Mouse (Mus musculus) kidney, adult 8-10 months (tissue): ENCODE results near the gene Hoxa7.

ENCODE experiments used
- DNase-seq, 2 experiments: peaks; one replicate each; pipeline ENCODE4 v3.0.0; 2022

Hoxa7 gene

GRCm38 (mm10) chr6:52252775-52253376, 31.2 kb upstream of the Hoxa7 start:
- DNase-seq = no peak

DNA sequence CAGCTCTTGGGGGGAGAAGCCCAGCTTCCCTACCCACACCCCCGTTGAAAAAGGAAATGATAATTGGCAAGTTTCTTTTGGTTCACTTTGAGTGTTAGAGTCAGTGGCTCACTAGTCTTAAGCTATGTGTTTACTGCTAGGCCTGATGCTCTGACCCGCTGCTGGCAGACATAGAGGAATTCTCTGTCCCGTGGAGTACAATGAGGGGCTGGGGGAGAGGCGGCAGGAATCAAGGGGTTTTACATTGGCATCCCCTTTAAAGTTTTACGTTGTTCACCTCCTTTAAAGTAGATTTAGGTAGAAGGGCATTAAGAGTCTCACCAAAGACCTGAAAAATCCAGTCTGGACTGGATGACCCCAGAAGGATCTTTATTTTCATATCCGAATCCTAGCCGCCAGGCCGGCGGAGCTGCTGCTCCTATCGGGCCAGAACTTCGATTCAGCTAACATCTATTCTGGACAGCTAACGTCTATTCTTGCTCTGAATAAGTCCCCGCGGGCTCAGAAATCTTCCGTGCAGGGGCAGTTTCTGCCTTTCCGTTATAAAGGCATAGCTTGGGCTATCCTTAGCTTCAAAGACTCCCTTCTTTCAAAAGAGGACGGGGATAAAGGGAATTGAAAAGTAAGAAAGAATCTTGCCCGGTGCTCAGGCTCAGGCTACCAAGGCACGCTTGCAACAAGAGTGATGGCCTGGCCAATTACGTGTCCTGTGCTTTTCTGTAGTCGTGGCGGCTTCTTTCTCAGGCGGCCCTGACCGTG, 30.5 kb upstream of the Hoxa7 start:
- no peak for DNase-seq

DNA sequence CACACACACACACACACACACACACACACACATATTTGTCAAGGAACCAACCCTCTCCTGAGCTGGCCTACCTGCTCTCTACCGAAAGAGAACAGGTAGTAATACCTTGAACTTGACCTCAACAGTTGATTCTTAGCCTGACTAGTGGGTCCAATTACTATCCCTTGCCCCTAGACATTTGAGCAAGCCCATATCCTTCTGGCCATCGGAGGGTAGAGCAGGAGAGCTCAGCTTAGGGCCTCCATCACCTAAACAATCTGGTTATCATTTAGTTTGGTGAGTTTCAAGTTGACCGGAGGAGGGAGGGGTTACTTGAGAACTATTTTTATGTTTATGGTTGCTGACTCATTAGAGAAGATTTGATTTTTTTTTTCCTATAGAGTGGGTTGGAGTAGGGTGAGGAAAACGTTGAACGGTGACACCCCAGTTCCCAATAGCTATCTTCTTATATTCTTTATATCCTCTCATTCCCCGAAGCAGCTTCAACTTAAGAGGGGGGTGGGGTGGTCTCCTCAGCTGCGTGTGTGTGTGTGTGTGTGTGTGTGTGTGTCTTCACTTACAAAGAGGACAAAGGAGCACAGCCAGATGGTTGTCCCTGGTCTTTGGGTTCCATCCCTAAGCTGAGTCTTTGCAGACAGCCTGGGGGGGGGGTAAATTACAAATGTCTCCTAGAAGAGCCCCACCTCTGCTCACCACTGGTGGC, 29.7 kb upstream of the Hoxa7 start:
- no peak for DNase-seq

- no peak for DNase-seq
Observed at GRCm38 (mm10) chr6:52249826-52250225, 28.2 kb upstream of the Hoxa7 start.

- DNase-seq = no peak
Observed at GRCm38 (mm10) chr6:52249415-52249738, 27.7 kb upstream of the Hoxa7 start.

DNA sequence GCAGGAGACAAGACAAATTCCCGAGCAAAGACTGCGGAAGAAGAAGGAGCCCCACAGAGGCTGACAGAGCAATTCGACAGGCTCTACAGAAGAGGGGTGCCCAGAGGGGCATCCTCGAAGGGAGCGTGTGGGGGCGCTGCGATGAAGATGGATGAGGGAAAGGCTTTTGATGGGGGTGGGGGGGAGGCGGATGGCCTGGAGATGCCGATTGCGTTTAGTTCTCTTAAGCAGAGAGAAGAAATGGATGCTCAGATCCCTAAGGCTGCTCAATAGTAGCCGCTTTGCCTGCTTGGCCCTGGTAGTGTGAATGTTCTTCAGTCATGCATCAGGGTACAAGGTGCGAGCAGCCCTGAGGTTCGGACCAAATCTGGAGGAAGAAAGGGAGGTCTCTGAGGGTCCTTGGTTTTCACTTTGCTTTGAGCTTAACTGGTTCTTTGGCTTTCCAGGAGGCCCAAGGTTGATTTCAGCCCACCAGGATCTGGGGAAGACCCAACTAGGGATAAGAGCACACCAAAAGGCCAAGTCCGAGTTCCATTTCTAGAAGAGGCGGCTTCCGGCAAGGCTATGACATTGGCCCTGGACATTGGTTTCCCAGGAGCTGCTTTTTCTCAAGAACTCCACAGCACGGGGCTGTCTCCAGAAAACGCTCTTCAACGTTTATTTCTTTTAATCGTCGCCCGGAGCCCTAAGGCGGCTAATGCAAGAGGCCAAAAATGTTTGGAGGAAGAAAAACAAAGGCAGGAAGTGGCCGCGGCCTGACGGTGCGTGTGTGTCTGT, 27.2 kb upstream of the Hoxa7 start:
- DNase-seq = no peak

DNA sequence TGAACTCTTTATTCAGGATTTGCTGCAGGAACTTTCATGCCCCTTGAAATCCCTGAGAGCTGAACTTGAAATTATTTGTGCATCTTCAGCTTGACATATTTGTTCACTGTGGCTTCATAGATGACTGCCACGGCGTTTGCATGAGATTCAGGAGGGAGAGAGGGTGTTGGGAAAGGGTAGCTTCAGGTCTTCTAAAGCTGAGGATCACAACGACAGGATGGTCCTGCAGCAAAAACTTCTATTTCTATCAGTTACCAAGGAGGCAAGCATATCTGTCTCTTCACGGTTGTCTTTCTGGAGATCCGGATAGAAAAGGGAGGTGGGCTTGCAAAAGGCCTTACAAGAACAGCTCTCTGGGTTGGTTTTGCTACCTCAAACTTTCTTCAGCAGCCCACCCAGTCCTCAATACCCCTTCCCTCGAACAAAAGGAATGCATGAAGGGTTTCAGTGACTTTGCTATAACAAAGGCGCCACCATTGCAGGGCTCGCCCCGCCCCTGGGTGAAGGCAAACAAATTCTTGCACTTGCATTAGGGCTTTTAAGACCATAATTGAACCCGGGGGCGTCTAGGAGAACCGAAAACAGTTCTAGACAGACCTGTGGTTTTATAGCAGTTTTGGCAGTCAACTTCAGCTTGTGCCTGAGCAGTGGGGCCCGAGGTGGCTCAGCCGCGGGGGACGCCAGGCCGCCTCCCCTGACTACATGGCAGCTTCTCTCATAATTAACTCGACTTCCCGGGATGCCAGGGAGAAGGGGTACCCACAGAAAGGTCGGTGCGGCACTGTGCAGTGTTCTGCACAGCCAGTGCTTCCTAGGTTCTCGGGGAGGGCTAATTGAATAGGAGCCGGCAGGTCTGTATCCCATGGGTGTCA, 26.3 kb upstream of the Hoxa7 start:
- no peak for DNase-seq

GRCm38 (mm10) chr6:52246916-52247315, 25.3 kb upstream of the Hoxa7 start:
- no peak for DNase-seq

DNA sequence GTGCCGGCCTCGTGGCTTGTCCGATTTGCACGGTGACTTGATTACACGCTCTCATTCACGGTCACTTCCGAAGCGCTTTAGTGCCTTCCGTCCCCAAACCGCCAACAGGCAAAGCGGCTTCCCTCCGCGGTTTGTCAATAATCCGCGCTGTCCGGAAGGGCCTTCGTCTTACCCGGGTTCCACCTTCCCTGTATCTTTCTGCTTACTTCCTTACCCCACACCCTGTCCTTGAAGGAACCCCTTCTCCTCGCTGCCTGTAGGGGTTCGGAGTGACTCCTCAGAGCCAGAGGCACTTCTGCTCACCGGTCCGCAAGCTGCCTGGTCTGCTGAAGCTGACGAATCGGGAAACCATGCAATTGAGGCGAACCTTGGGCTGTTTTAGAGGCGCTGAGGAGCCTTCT, 24.7 kb upstream of the Hoxa7 start:
- no peak for DNase-seq

DNA sequence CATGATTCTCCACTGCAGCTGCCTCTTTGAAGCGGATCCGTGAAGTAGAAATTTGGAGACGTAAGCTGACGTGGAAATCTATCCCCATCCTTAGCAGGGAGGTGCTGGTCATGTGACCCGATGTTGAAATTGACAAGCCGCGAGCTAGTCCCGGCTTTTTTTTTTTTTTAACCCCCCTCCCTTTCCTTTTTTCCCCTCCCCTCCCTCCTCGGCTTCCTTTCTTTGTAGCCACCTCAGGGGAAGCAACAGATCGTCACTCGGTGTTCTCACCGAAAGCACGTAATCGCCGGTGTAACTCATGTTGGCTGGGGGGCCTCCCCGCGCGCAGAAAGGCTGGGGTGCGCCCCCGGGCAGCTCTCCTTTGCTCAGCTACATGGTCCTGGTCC, 24.1 kb upstream of the Hoxa7 start, which contains the start of gene Hoxa11:
TSS of gene Hoxa11 (minus strand) at position 54 of the 386 bp plus-strand sequence.
- no peak for DNase-seq

GRCm38 (mm10) chr6:52245040-52245756, 23.5 kb upstream of the Hoxa7 start:
- no peak for DNase-seq

- DNase-seq = no peak
Observed at GRCm38 (mm10) chr6:52244471-52245039, 22.9 kb upstream of the Hoxa7 start.

DNA sequence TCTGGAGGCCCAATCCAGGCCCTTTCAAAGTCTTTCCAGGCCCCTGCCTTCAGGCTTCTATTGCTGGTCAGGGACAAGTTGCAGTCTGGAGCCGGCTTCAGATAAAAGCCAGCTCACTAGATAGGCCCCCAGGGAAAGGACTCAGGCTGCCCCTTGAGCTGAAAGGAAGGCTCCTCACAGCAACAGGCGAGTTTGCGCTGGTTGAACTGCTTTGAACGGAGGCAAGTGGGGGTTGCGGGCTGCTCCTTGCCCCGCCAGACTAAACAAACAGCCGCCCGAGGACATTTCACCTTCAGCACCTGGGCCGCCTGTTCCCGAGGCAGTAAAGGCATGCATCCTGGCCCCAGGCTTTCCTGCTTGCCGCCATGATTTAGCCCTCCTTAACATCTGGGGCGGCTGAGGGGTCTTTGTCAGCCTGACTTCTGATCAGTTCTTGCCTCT, 22.0 kb upstream of the Hoxa7 start:
- no peak for DNase-seq

- no peak for DNase-seq
Observed at GRCm38 (mm10) chr6:52242801-52243332, 21.2 kb upstream of the Hoxa7 start.

DNA sequence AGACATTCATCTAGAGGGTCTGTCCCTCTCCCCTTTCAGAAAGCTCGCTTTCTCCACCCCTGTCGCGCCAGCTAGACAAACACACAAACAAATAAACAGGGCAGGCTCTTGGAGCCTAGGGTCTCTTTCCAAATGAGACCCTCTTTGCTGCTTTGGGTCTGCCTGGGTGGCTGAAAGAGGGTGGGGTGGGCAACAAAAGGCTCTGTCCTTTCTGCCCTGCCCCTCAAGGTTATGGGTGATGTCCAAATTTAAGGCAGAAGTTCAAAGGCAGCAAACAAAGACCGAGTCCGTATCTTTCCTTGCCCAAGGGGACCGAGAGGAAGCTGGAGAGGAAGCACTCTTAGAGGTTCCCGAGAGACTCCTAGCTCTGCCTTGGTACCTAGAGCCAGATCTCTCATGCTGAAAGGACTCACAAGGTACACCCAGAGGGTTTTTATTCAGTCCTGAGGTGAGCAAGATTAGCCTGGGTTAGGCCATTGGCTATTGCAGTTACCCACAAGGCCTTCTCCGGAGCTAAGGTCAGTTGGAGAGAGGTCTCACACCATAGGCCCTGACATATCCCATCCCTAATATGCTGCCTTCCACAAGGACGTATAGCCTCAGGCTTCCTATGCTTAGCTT, 19.5 kb upstream of the Hoxa7 start:
- DNase-seq = no peak

DNA sequence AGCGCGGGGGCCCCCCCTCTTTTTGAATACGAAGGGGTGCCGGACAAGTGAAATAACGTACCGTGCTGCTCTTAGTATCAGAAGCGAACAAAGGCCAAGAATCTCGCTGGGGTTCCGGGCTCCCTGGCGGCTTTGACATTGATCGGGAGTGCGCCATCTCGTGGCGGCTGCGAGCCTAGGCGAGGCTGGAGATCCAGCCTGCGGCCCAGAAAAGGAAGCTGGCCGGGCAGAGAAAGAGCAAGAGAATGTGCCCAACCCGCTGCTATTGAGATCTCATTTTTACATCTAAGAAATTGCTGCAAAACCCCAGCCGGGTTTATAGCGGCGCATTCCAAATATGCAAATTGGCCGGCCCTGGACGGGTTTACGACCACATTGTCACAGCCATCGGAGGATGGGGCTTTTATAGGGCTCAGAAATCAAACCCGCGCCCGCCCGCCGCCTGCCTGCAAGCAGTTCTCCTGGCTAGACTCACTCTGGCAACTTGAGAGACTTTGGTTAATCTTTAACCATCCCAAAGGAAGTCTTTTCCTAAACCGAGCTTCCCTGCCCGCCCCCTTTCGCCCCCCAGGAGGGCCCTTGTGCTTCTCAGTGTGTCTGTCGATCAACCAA, 18.8 kb upstream of the Hoxa7 start, which contains the start of gene Hoxa10:
TSS of gene Hoxa10 (minus strand) at position 466 of the 612 bp plus-strand sequence.
- DNase-seq = peak; percentile 91 to 93

DNA sequence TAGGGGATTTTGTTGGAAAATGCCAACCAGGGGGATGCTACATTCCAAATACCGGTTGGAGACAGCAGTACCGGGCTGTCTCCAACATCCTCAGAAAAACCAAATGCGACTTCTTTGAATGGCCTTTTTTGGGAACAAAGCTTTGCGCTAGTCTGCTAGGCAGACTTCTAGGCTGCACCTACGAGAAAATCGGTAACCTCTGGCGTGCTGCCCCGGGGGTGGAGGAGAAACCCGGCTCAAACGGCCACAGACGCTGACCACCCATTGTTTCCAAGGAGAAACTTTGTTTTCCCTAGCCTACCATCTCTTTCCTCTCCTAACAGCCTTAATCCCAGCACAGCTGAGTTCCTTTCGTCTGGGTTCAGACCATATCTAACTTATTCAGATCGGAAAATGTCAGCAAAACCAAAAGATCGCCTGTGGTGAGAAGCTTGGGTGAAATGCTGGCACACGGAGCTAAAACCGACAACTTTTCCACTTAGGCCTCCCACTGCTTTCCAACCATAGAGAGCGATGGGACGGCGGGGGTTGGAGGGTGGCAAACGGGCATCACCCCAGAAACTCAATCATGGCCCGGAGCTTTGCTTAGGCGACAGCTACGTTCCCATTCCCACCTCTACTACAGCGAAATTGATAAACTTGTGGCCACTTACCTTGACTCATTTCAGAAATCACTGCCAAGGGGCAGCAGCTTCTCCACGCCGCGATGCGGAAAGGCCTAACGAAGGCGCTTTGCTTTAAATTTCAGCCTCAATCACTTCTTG, 18.2 kb upstream of the Hoxa7 start:
- no peak for DNase-seq

GRCm38 (mm10) chr6:52238976-52239375, 17.3 kb upstream of the Hoxa7 start:
- peak in 1 of 2 experiments; percentile 15 for DNase-seq

DNA sequence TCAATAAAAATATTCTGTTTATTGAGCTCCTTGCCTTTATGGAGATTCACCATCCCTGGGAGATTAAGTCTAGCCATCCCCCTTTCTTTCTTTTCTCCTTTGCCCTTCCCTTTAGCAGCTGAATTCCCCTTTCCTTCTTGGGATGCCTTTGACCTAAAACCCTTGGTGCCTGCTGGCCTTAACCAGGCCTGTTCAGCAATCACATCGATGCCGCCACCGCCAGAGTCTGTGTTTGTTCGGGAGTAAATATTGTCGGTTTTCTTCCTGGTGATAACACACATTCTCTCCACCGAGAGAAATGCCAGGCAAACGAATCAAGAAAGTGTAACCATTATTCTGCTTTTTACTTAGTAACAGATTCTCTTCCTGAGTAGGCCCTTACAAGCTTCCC, 16.5 kb upstream of the Hoxa7 start:
- peak in 1 of 2 experiments; percentile 30 for DNase-seq
